ENCODE assay signal across 14 mouse cellular contexts in genomic region chr12:40792184-40792650, GRCm38 (mm10).
DNase-seq lines count a peak whose midpoint lies in the region; ATAC-seq and TF ChIP-seq lines count a peak whose summit lies in the region.
"Had no signal": no experiment of that assay in that cellular context is flagged by ENCODE, and none has a peak within 500 bp of the region (broad histone marks: within the 10 kb centered on the region; RNA-seq: fewer than 3 reads in every experiment).

No protein-coding gene starts in this region.

- H3K9me3 ChIP-seq in lung, postnatal 0 days (ENCODE audit: low read length): no peaks in the 10 kb centered on the region
- H3K9me3 ChIP-seq in hindbrain, embryonic 12.5 days (replicated peaks): no peaks in the 10 kb centered on the region
- no peaks in the 10 kb centered on the region for H3K9me3 ChIP-seq in midbrain, embryonic 16.5 days (replicated peaks; ENCODE audit: control insufficient read depth, low read length, poor library complexity, severe bottlenecking)
- H3K9me3 ChIP-seq: kidney, embryonic 15.5 days; limb, embryonic 15.5 days had no signal

- 0 out of 2 replicates have a peak overlapping the region, but pooled peaks have one; percentile 28 for H3K27ac ChIP-seq in lung, postnatal 0 days (ENCODE audit: low read length)
- H3K27ac ChIP-seq in hindbrain, embryonic 12.5 days: 0 out of 2 replicates have a peak overlapping the region, but pooled peaks have one; percentile 46
- peak overlapping the region; percentile 58; the same call in 1 of the 2 replicates for H3K27ac ChIP-seq in midbrain, embryonic 16.5 days (ENCODE audit: low read length)
- H3K27ac ChIP-seq: kidney, embryonic 15.5 days; limb, embryonic 15.5 days had no signal

- no peak overlapping the region for H3K9ac ChIP-seq in lung, postnatal 0 days (replicated peaks; ENCODE audit: low read depth)
- H3K9ac ChIP-seq in hindbrain, embryonic 12.5 days: no peak overlapping the region
- no peak overlapping the region for H3K9ac ChIP-seq in midbrain, embryonic 16.5 days (ENCODE audit: low read depth, low read length)
- H3K9ac ChIP-seq: kidney, embryonic 15.5 days; limb, embryonic 15.5 days had no signal

- no peak for TF ChIP-seq EP300 in lung, postnatal 0 days (IDR thresholded peaks at IDR 0.05)

- H3K27me3 ChIP-seq in lung, postnatal 0 days (replicated peaks; ENCODE audit: insufficient read depth, low read length): no peaks in the 10 kb centered on the region
- H3K27me3 ChIP-seq in hindbrain, embryonic 12.5 days: no peaks in the 10 kb centered on the region
- no peaks in the 10 kb centered on the region for H3K27me3 ChIP-seq in midbrain, embryonic 16.5 days (ENCODE audit: control insufficient read depth, insufficient read depth, low read depth, low read length)
- H3K27me3 ChIP-seq: kidney, embryonic 15.5 days; limb, embryonic 15.5 days had no signal

- no peak overlapping the region for H3K4me2 ChIP-seq in lung, postnatal 0 days (replicated peaks; ENCODE audit: low read depth, low read length)
- no peak overlapping the region for H3K4me2 ChIP-seq in hindbrain, embryonic 12.5 days (replicated peaks)
- no peak overlapping the region for H3K4me2 ChIP-seq in midbrain, embryonic 16.5 days (ENCODE audit: low read length)
- H3K4me2 ChIP-seq: kidney, embryonic 15.5 days; limb, embryonic 15.5 days had no signal

- H3K4me3 ChIP-seq in lung, postnatal 0 days (ENCODE audit: low read depth, low read length): no peak overlapping the region
- H3K4me3 ChIP-seq in hindbrain, embryonic 12.5 days: no peak overlapping the region
- H3K4me3 ChIP-seq in midbrain, embryonic 16.5 days (ENCODE audit: low read depth, low read length): no peak overlapping the region
- H3K4me3 ChIP-seq: kidney, embryonic 15.5 days; limb, embryonic 15.5 days had no signal

- TF ChIP-seq CTCF in lung, postnatal 0 days (IDR thresholded peaks at IDR 0.05): no peak

- DNase-seq in embryo, embryonic 11 days: peak; percentile 11
- no peak for DNase-seq in embryo, embryonic 10.5 days (ENCODE audit: low spot score)
- DNase-seq in lung, postnatal 0 days (ENCODE audit: low spot score): peak; percentile 32
- DNase-seq in lung, postnatal 36 days: no peak
- no peak for DNase-seq in kidney, adult 8-10 months
- DNase-seq: heart, postnatal 36 days; lung, postnatal 4 days; right cerebral cortex, postnatal 25 days; thymus, postnatal 25 days had no signal

- no peaks in the 10 kb centered on the region for H3K4me1 ChIP-seq in lung, postnatal 0 days (ENCODE audit: insufficient read depth, low read depth, low read length)
- H3K4me1 ChIP-seq in hindbrain, embryonic 12.5 days: peaks cover 21% of the 10 kb centered on the region
- H3K4me1 ChIP-seq in midbrain, embryonic 16.5 days (ENCODE audit: control insufficient read depth, insufficient read depth, low read length): peaks cover 34% of the 10 kb centered on the region

- 63% methylated on average over 10 of the region's 10 CpGs for WGBS in lung, postnatal 0 days
- WGBS in hindbrain, embryonic 12.5 days: 32% methylated on average over 10 of the region's 10 CpGs
- WGBS in midbrain, embryonic 16.5 days: 14% methylated on average over 10 of the region's 10 CpGs

- no peaks in the 10 kb centered on the region for H3K36me3 ChIP-seq in lung, postnatal 0 days (ENCODE audit: insufficient read depth, low read length)
- no peaks in the 10 kb centered on the region for H3K36me3 ChIP-seq in hindbrain, embryonic 12.5 days
- H3K36me3 ChIP-seq in midbrain, embryonic 16.5 days (ENCODE audit: control insufficient read depth, insufficient read depth, low read length): 0 out of 2 replicates have a peak, but pooled peaks cover 3% of the 10 kb centered on the region
- H3K36me3 ChIP-seq: kidney, embryonic 15.5 days; limb, embryonic 15.5 days had no signal

- peak; percentile 53 for ATAC-seq in lung, postnatal 0 days
- peak; percentile 66 for ATAC-seq in hindbrain, embryonic 12.5 days (ENCODE audit: low FRiP score)
- ATAC-seq in midbrain, embryonic 16.5 days: peak; percentile 59
- ATAC-seq in erythroid progenitor cell, adult 5-6 weeks (replicated peaks; ENCODE audit: low FRiP score, poor library complexity, severe bottlenecking): no peak

Comparison
In these comparisons a context has a peak if more than half of its experiments do, and no peak if none do; other contexts are left out.
1. DNase-seq: peak in embryo, embryonic 11 days (single experiment) and lung, postnatal 0 days (single experiment); none in embryo, embryonic 10.5 days (single experiment), lung, postnatal 36 days (single experiment) and kidney, adult 8-10 months (0 of 2).
2. Peak in every context shown above with its lines, with median percentiles within 50 percentile points of each other: H3K27ac ChIP-seq.